Mouse (Mus musculus): ENCODE data around the gene Cmtr1.
"Not testable (repeated sequence)": the region's sequence is repeated elsewhere in the genome, so short reads cannot be mapped to it uniquely, and the experiment has no call there.

Gene Cmtr1

GRCm38 (mm10) chr17:29660076-29660761 lies at the start of gene Cmtr1:
Cmtr1 (plus strand) TSS chr17:29660595.
- peak; percentile 93 for DNase-seq (ENCODE audit: low spot score)

GRCm38 (mm10) chr17:29613453-29613852 lies 46.9 kb upstream of the Cmtr1 start:
- not testable (repeated sequence) for DNase-seq (ENCODE audit: low spot score)

GRCm38 (mm10) chr17:29614115-29615023 lies 46.0 kb upstream of the Cmtr1 start, which contains the start of the genes Rnf8 and Gm28043:
Rnf8 (plus strand) TSS chr17:29614790.
Gm28043 (plus strand) TSS chr17:29614876.
- DNase-seq (ENCODE audit: low spot score) = peak; percentile 94

GRCm38 (mm10) chr17:29615024-29615551 lies 45.3 kb upstream of the Cmtr1 start:
- DNase-seq (ENCODE audit: low spot score) = no peak

GRCm38 (mm10) chr17:29615616-29616015 lies 44.8 kb upstream of the Cmtr1 start:
- DNase-seq (ENCODE audit: low spot score) = no peak

GRCm38 (mm10) chr17:29619231-29619630 lies 41.2 kb upstream of the Cmtr1 start:
- no peak for DNase-seq (ENCODE audit: low spot score)

- no peak for DNase-seq (ENCODE audit: low spot score)
These were observed 36.9 kb upstream of the Cmtr1 start for GRCm38 (mm10) chr17:29623488-29623887.

- no peak for DNase-seq (ENCODE audit: low spot score)
These were observed 33.1 kb upstream of the Cmtr1 start for GRCm38 (mm10) chr17:29627285-29627684.

GRCm38 (mm10) chr17:29628946-29629345 lies 31.4 kb upstream of the Cmtr1 start:
- no peak for DNase-seq (ENCODE audit: low spot score)

GRCm38 (mm10) chr17:29629620-29630019 lies 30.8 kb upstream of the Cmtr1 start:
- no peak for DNase-seq (ENCODE audit: low spot score)

GRCm38 (mm10) chr17:29632312-29632711 lies 28.1 kb upstream of the Cmtr1 start:
- DNase-seq (ENCODE audit: low spot score) = no peak

- no peak for DNase-seq (ENCODE audit: low spot score)
These were observed 24.9 kb upstream of the Cmtr1 start for GRCm38 (mm10) chr17:29635492-29635891.

GRCm38 (mm10) chr17:29636118-29636517 lies 24.3 kb upstream of the Cmtr1 start:
- DNase-seq (ENCODE audit: low spot score) = no peak

- no peak for DNase-seq (ENCODE audit: low spot score)
These were observed 23.0 kb upstream of the Cmtr1 start for GRCm38 (mm10) chr17:29637377-29637776.

GRCm38 (mm10) chr17:29637895-29638294 lies 22.5 kb upstream of the Cmtr1 start:
- DNase-seq (ENCODE audit: low spot score) = no peak

GRCm38 (mm10) chr17:29640971-29641370 lies 19.4 kb upstream of the Cmtr1 start:
- DNase-seq (ENCODE audit: low spot score) = no peak

- no peak for DNase-seq (ENCODE audit: low spot score)
These were observed 18.2 kb upstream of the Cmtr1 start for GRCm38 (mm10) chr17:29642219-29642618.

GRCm38 (mm10) chr17:29658249-29658648 lies 2.1 kb upstream of the Cmtr1 start:
- no peak for DNase-seq (ENCODE audit: low spot score)

GRCm38 (mm10) chr17:29660762-29661391 lies 482 bp downstream of the Cmtr1 start:
- DNase-seq (ENCODE audit: low spot score) = no peak

GRCm38 (mm10) chr17:29662145-29662544 lies 1.8 kb downstream of the Cmtr1 start:
- DNase-seq (ENCODE audit: low spot score) = no peak

- DNase-seq (ENCODE audit: low spot score) = no peak
These were observed 7.9 kb downstream of the Cmtr1 start for GRCm38 (mm10) chr17:29668051-29668986.
